Mouse (Mus musculus) small intestine, adult 2 months (tissue): ENCODE data around the gene Arfgef3. TPM values are rescaled to one million over a fixed set of nuclear protein-coding genes. Genes with fewer than 3 reads are reported as not detected.

Experiments used
- H3K27ac ChIP-seq: fragments of 200-500 bp; 2 replicates; pipeline ENCODE4 v1.5.1; 2012; ENCODE audit warnings: low read depth, low read length, control low read depth, inconsistent platforms; ENCODE audit not compliant: insufficient read depth
- H3K27me3 ChIP-seq: fragments of 200-500 bp; 2 replicates; pipeline ENCODE4 v1.6.1; 2012; ENCODE audit warnings: mild to moderate bottlenecking, moderate library complexity, low read length, inconsistent platforms; ENCODE audit not compliant: control insufficient read depth, insufficient read depth
- H3K36me3 ChIP-seq: fragments of 200-500 bp; 2 replicates; pipeline ENCODE4 v1.6.1; 2012; ENCODE audit warnings: mild to moderate bottlenecking, low read length, control low read depth, inconsistent platforms; ENCODE audit not compliant: control insufficient read depth, insufficient read depth
- H3K4me1 ChIP-seq: fragments of 200-500 bp; 2 replicates; pipeline ENCODE4 v1.6.1; 2012; ENCODE audit warnings: low read length, inconsistent platforms, mixed read lengths; ENCODE audit not compliant: control insufficient read depth, insufficient read depth, insufficient read length
- H3K4me3 ChIP-seq: fragments of 200-500 bp; 2 replicates; pipeline ENCODE4 v1.5.1; 2012; ENCODE audit warnings: low read depth, mild to moderate bottlenecking, control low read depth, inconsistent platforms, low read length, moderate library complexity
- CTCF ChIP-seq: fragments of 200-500 bp; IDR thresholded peaks from 2 replicates; pipeline ENCODE4 v1.5.1; 2012; ENCODE audit warnings: low read depth, mild to moderate bottlenecking, control low read depth, inconsistent platforms, low read length, moderate library complexity, mixed read lengths; ENCODE audit not compliant: insufficient replicate concordance, insufficient read length; ENCODE audit errors: extremely low read depth
- POLR2A ChIP-seq: fragments of 200-500 bp; IDR thresholded peaks from 2 replicates; pipeline ENCODE4 v1.6.1; 2012; ENCODE audit warnings: low read depth, mild to moderate bottlenecking, control low read depth, inconsistent platforms, low read length, moderate library complexity
- WGBS: fragments of 180-500 bp; shearing (Covaris S2); methylation state at CpG from one replicate; pipeline ENCODE4 v1.1.7; 2018; 5-methylcytosine and 5-hydroxymethylcytosine counted together
- polyA plus RNA-seq: library from polyadenylated mRNA; depleted of rRNA; stranded (reverse); fragments of >200 nt; gene quantifications from 2 replicates; pipeline ENCODE4 v1.2.3, GENCODE M21; 2012

Gene Arfgef3
- polyA plus RNA-seq, 1 experiment, result 2.0 TPM

DNA sequence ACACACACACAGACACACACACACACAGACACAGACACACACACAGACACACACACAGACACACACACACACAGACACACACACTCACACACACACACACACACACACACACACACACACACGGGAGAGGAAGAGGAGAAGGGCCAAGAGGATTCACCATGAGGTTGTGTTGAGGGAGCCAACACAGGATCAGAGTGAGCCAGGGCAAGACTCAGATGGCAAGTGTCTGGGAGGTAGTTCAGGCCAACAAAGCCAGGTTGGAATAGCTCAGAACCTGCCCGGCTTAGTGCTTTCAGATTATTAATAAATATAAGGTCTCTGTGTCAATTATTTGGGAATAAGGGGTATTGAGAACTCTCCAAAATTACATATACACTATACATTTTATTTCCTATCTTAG, 33.9 kb downstream of the Arfgef3 start:
- TF ChIP-seq POLR2A (no peak), CTCF (no peak)
- no peak overlapping the region for H3K4me3 ChIP-seq
- H3K27ac ChIP-seq, result no peak overlapping the region
- H3K36me3 ChIP-seq, result no peaks in the 10 kb centered on the region
- no peaks in the 10 kb centered on the region for H3K27me3 ChIP-seq
- 80% methylated on average over 2 of the region's 2 CpGs for WGBS
- no peaks in the 10 kb centered on the region for H3K4me1 ChIP-seq

DNA sequence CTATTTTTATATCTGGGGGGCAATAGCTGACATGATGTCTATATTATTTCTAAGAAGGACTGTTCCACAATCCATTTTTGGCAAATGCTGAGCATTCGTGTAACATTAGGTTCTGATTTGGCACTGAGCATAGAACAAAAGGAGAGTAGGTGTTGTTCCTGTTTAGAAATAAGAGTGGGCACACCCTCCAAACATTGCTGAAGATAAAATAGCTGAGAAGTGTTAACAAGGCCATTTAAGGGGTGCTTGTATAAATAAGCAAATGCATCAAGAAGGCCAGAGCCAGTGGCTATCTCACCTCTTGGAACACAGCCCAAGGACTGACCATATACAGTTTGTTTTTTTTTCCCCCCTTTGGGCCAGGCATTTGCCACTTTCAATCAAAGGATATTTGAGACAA, 35.1 kb downstream of the Arfgef3 start:
- Histone ChIP-seq H3K4me3 (no peak overlapping the region), H3K36me3 (no peaks in the 10 kb centered on the region), H3K27ac (no peak overlapping the region), H3K4me1 (no peaks in the 10 kb centered on the region), H3K27me3 (no peaks in the 10 kb centered on the region)
- TF ChIP-seq POLR2A, result no peak
- TF ChIP-seq CTCF, result no peak
- 82% methylated on average over 1 of the region's 1 CpGs for WGBS

DNA sequence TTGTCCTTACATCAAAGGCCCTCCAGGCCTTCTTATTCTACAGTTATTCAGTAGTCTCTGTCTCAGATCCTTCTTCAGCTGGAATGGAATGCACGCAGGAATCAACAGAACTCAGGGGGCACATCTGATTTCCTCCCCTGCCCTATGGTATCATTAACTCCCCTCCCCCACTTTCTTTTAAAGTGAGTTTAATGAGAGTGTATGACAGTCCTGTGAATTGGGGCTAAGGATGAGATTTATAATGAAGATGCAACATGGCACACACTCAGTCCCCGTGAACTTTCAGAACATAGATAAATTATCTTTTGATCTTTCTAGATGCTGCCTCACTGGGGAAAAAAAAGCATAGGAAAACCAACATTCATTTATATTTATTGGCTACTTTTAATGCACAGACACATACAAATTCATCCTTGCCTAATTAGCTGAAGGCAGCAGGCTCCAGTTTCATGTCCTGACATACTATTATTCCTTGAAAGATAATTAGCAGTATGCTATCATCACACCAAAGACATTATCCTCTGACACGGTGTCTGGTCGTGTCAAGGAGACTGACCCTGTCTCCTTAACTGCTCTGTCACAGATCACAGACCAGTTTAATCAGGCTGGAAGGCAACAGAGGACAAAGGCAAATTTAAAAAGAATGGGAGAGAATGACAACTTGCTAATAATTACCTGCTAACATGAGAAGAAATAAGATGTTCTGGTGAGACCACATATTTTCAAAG, 39.2 kb downstream of the Arfgef3 start:
- H3K27ac ChIP-seq, result no peak overlapping the region
- no peak for TF ChIP-seq POLR2A
- TF ChIP-seq CTCF, result no peak
- no peak overlapping the region for H3K4me3 ChIP-seq
- 85% methylated on average over 4 of the region's 4 CpGs for whole genome bisulfite sequencing
- no peaks in the 10 kb centered on the region for H3K36me3 ChIP-seq
- H3K27me3 ChIP-seq, result no peaks in the 10 kb centered on the region
- H3K4me1 ChIP-seq, result no peaks in the 10 kb centered on the region

- Histone ChIP-seq H3K4me1 (no peaks in the 10 kb centered on the region), H3K4me3 (no peak overlapping the region), H3K27ac (no peak overlapping the region), H3K36me3 (no peaks in the 10 kb centered on the region), H3K27me3 (no peaks in the 10 kb centered on the region)
- no peak for TF ChIP-seq POLR2A
- no peak for TF ChIP-seq CTCF
Measured at GRCm38 (mm10) chr10:18701517-18701916, 42.2 kb downstream of the Arfgef3 start.

DNA sequence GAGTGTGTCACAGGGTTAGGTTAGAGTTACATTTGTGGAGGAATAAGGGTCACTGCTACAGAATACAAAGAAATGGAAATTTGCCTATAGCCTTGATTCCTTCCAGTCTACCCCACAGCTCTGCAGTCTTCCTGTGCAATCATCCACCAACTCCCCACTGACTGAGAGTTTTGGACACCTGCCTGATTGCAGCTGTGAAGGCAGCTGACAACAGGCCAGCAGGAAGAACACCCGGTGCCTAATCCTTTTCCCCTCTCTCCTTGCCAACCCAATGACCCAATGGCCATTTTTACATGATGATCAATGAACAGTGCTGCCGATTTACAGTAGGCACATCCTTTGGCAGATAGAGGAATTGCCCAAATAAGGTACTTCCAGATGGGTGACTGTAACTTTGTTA, 43.6 kb downstream of the Arfgef3 start:
- Histone ChIP-seq H3K4me3 (no peak overlapping the region), H3K27ac (no peak overlapping the region), H3K36me3 (no peaks in the 10 kb centered on the region), H3K27me3 (no peaks in the 10 kb centered on the region), H3K4me1 (no peaks in the 10 kb centered on the region)
- TF ChIP-seq CTCF (no peak), POLR2A (no peak)
- WGBS, result 33% methylated on average over 2 of the region's 2 CpGs

DNA sequence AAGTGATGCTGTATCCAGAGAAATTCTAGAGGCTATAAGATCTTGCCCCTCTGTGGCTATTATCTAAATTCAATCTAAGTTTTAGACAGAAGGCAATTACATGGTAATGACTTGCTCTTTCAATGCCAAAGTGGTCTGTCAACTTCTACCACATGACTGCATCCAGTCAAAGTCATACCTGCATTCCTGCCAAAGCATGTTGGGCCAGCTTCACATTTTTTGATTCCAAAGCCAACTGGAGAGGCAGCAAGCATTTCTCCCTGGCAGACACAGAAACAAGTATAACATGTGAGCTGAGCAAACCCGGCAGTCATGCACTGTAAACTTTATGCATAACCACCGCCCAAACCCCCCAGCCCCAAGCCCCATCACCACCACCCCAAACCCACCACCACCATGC, 44.6 kb downstream of the Arfgef3 start:
- H3K27ac ChIP-seq, result no peak overlapping the region
- WGBS, result 94% methylated on average over 2 of the region's 2 CpGs
- no peaks in the 10 kb centered on the region for H3K4me1 ChIP-seq
- TF ChIP-seq CTCF (no peak), POLR2A (no peak)
- no peak overlapping the region for H3K4me3 ChIP-seq
- no peaks in the 10 kb centered on the region for H3K27me3 ChIP-seq
- no peaks in the 10 kb centered on the region for H3K36me3 ChIP-seq

DNA sequence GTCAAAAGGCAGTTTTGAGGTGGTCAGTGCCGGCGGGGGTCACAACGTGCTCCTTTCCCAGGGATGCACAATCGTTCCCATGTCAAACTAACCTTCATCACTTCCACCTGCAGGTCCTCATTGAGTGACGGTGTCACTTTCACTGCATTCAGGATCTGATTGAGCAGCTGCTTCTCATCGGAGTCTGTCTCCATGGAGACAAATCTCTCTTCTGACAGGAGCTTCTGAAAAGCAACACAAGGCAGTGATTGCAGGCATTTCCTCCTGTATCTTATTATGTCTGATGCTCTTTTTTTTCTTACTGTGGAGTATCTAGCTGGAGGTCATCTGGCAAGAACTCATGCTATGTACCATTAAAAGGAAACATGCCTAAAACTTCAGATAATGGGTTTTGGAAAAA, 47.3 kb downstream of the Arfgef3 start:
- H3K27me3 ChIP-seq, result no peaks in the 10 kb centered on the region
- no peaks in the 10 kb centered on the region for H3K36me3 ChIP-seq
- WGBS, result 87% methylated on average over 6 of the region's 6 CpGs
- H3K4me3 ChIP-seq, result no peak overlapping the region
- TF ChIP-seq POLR2A (no peak), CTCF (no peak)
- no peaks in the 10 kb centered on the region for H3K4me1 ChIP-seq
- no peak overlapping the region for H3K27ac ChIP-seq
